Mouse (Mus musculus): ENCODE measurements around the gene Col4a3.

Col4a3 gene

GRCm38 (mm10) chr1:82605856-82606255 is 19.1 kb downstream of the Col4a3 start:
- in situ Hi-C loops (cut with MboI, MseI): no loop called here

- in situ Hi-C loops (cut with MboI, MseI): no loop called here
These were observed 22.0 kb downstream of the Col4a3 start for GRCm38 (mm10) chr1:82608646-82609262.

GRCm38 (mm10) chr1:82612061-82612660 is 25.4 kb downstream of the Col4a3 start:
- in situ Hi-C loops (cut with MboI, MseI): no loop called here

- in situ Hi-C loops (cut with MboI, MseI): no loop called here
These were observed 31.3 kb downstream of the Col4a3 start for GRCm38 (mm10) chr1:82618001-82618400.

- in situ Hi-C loops (cut with MboI, MseI): no loop called here
These were observed 31.9 kb downstream of the Col4a3 start for GRCm38 (mm10) chr1:82618592-82618991.

- in situ Hi-C loops (cut with MboI, MseI): no loop called here
These were observed 33.3 kb downstream of the Col4a3 start for GRCm38 (mm10) chr1:82619981-82620380.

GRCm38 (mm10) chr1:82624934-82625333 is 38.2 kb downstream of the Col4a3 start:
- in situ Hi-C loops (cut with MboI, MseI): no loop called here

GRCm38 (mm10) chr1:82625474-82625873 is 38.8 kb downstream of the Col4a3 start:
- in situ Hi-C loops (cut with MboI, MseI): no loop called here

GRCm38 (mm10) chr1:82627652-82628051 is 40.9 kb downstream of the Col4a3 start:
- in situ Hi-C loops (cut with MboI, MseI): no loop called here

GRCm38 (mm10) chr1:82629495-82629894 is 42.8 kb downstream of the Col4a3 start:
- in situ Hi-C loops (cut with MboI, MseI): no loop called here

GRCm38 (mm10) chr1:82631169-82631792 is 44.6 kb downstream of the Col4a3 start:
- in situ Hi-C loops (cut with MboI, MseI): loop anchor here (10.0 kb wide), 1 partner anchor 186 kb away; no protein-coding TSS in a partner anchor

GRCm38 (mm10) chr1:82634545-82635253 is 48.0 kb downstream of the Col4a3 start:
- in situ Hi-C loops (cut with MboI, MseI): loop anchor here (5.0 to 10.0 kb wide), 2 partner anchors 190 to 1327 kb away; no protein-coding TSS in a partner anchor

GRCm38 (mm10) chr1:82635254-82635620 is 48.5 kb downstream of the Col4a3 start:
- in situ Hi-C loops (cut with MboI, MseI): loop anchor here (5.0 to 10.0 kb wide), 2 partner anchors 190 to 1328 kb away; no protein-coding TSS in a partner anchor

GRCm38 (mm10) chr1:82636321-82636720 is 49.6 kb downstream of the Col4a3 start:
- in situ Hi-C loops (cut with MboI, MseI): loop anchor here (5.0 to 10.0 kb wide), 2 partner anchors 192 to 1329 kb away; no protein-coding TSS in a partner anchor

- in situ Hi-C loops (cut with MboI, MseI): loop anchor here (5.0 to 10.0 kb wide), 2 partner anchors 193 to 1330 kb away; no protein-coding TSS in a partner anchor
These were observed 50.7 kb downstream of the Col4a3 start for GRCm38 (mm10) chr1:82637414-82637813.

- in situ Hi-C loops (cut with MboI, MseI): loop anchor here (5.0 to 10.0 kb wide), 2 partner anchors 194 to 1331 kb away; no protein-coding TSS in a partner anchor
These were observed 51.7 kb downstream of the Col4a3 start for GRCm38 (mm10) chr1:82638428-82638827.

GRCm38 (mm10) chr1:82641316-82641987 is 54.7 kb downstream of the Col4a3 start:
- in situ Hi-C loops (cut with MboI, MseI): loop anchor here (5.0 kb wide), 1 partner anchor 79 kb away; no protein-coding TSS in a partner anchor

- in situ Hi-C loops (cut with MboI, MseI): no loop called here
These were observed 61.3 kb downstream of the Col4a3 start for GRCm38 (mm10) chr1:82647989-82648388.

GRCm38 (mm10) chr1:82650868-82651267 is 64.1 kb downstream of the Col4a3 start:
- in situ Hi-C loops (cut with MboI, MseI): no loop called here

GRCm38 (mm10) chr1:82654046-82654445 is 67.3 kb downstream of the Col4a3 start:
- in situ Hi-C loops (cut with MboI, MseI): no loop called here

GRCm38 (mm10) chr1:82656452-82656851 is 69.7 kb downstream of the Col4a3 start:
- in situ Hi-C loops (cut with MboI, MseI): no loop called here
